Mouse (Mus musculus): ENCODE data around the gene Brs3. TPM values are rescaled to one million over a fixed set of nuclear protein-coding genes. Genes with fewer than 3 reads are reported as not detected.

Brs3 gene
- polyA plus RNA-seq (2012; rRNA removed) = not detected in 2 replicates

DNA sequence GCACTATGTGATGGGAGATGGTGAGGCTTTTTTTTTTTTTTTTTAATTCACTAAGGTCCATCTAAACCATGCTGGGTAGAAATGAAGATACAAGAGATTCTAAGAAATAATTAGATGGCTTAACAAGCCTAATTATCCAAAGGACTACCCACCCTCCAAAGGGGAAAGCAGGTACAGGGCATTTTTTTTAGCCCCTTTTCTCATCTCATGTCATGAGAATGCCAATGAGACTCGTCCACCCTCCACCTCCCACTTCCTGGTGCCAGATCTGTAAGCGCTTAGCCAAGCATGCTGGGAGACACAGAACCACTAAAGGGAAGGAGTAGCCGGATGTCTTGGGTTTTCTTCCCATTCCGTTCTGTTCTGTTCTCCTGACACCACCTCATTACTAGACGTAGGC lies at the start of gene Brs3:
Brs3 (plus strand) TSS at position 301 of the 400 bp plus-strand sequence.
- no peak for DNase-seq (ENCODE audit: low spot score)

DNA sequence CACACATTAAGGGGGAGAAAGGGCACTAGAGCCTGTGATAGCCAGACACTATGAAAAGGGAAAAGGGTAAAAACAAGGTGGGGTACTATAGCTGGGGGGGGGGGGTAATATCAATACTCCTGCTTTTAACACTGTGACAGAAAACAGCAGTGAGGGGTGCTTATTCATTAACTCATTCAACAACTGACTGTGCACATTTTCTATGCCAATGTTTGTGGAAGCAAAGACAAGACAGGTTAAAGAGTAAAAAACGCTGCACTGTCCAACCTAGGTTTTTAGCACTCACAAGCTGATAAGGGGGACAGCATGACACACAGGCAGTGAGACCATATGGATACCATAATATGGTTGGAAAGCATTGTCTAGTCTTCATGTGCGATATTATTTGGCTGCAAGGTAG lies 30.0 kb upstream of the Brs3 start:
- DNase-seq (ENCODE audit: low spot score) = no peak

DNA sequence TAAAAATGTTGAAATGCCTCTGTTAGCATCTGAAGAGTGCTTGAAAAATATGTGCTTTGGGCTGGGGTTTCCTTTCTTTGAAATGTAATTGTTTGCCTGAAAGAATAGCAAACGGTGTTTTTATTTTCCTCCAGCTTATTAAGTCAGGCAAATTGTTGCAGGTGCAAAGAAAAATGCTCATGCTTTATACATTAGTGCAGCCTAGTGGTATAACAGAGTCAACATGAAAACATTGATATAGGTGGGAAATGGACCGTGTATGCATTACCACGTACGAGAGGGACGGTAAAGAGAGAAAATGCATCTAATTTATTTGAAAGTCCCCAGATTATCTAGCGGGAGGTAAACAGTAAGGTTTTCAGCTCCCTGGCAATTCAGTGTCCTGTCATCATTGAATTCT lies 995 bp downstream of the Brs3 start:
- DNase-seq (ENCODE audit: low spot score) = no peak

DNA sequence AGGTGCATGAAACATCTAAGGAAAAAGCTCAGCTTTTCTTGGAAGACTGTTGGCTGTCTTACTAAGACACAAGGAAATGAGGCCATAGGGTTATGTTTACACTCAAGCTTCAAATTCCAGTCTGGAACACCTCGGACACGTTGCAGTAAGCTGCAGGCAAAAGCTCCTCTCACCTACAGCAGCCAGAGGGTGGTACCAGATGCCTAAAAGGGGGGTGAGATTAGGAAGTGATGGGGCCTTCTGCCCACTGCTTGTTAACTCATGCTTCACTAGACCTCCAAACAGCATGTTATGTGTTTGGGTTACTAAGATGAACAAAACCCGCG lies 9.9 kb downstream of the Brs3 start:
- DNase-seq (ENCODE audit: low spot score) = no peak

DNA sequence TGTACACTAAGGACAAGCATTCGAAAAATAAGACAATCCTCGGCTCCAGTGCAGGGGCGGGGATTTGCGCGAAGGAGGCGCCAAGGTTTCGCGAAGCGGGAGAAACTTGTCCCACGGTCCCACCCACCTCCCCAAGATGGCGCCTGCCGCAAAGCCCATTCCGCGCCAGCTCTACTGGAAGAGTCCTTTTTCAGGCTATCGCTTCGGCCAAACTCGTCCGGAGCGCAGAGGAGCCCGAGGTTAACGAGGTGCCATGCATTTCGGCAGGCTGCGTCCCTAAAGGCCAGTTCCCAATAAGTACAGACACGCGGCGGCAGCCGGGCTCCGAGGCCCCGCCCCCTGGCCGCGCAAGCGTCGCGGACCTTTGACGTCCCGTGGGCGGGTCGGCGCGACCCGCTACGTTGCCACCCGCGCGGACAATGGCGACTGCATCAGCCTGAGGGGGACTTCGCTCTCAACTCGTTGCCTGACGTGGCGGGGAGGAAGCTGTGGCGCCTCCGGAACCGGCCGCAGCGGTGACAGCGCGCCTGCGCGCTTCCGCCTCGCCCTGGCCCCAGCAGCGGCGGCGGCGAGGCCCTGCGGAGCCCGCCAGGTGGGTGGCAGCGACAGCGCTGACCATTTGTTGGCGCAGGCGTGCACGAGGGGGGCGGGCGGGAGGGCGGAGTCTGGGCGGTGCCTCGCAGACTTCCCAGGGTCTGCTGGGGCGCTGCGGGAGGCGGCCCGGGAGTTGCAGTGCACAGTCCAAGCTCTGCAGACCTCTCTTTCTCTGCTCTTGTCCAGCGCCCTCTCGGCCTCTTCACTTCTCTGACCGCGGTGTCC lies 10.5 kb downstream of the Brs3 start, which contains the start of gene Htatsf1:
Htatsf1 (plus strand) TSS at position 410 of the 819 bp plus-strand sequence.
- peak; percentile 82 for DNase-seq (ENCODE audit: low spot score)

DNA sequence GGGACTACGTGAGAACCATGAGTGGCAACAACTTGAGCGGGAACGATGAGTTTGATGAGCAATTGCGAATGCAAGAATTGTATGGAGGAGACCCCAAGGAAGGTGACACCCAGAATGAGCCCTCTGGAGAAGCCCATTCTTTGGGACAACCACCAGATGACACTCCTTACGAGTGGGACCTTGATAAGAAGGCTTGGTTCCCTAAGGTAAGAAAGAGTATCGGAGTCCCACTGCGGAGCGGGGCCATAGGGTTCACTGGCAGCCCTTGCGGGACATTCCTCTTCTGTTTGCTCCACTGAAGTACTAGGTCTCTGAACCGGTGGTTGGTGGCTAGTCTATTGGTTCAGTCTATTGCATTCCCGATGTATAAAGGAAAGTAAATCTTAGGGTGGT lies 11.1 kb downstream of the Brs3 start:
- DNase-seq (ENCODE audit: low spot score) = no peak

DNA sequence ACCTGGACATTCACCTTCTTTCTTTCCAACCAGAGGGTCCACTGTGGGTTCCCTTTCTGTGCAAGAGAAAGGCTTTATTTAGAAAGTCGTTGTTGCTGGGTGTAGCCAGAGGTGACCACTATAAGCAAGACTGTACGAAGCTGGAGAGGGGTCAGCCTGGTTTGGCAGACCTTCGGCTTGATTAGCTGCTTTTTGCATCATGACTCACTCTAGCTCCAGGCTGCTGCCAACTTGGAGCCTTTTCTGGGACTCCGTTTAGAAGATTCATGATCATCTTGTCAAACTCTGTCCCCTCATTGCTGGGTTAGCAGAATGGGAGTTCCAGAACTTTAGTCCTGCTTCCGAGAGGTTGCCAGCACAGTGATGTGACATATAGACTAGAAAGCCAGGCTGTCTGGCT lies 38.6 kb downstream of the Brs3 start:
- no peak for DNase-seq (ENCODE audit: low spot score)

DNA sequence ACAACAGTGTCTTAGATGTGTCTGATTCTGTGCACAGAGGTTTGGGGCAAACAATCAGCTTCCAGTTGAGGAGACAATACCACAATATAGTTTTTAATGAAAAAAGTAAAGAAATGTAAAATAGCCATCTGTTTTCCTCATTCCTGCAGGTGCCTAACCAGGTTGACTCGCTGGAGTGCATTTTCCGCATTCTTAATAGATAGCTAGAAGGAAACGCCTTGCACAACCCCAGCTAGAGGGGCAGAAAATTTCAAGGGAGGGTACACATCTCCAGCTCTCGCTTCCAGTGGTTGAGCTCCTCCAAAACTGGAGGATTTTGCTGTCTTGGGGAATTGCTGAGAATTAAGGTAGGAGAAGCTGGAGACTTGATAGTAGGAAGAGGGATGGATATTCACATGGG lies 44.9 kb downstream of the Brs3 start, which contains the start of gene Vgll1:
Vgll1 (plus strand) TSS at position 301 of the 400 bp plus-strand sequence.
- no peak for DNase-seq (ENCODE audit: low spot score)

Other genes starting within 250 kb of the Brs3 start
- 0.37 and 0.55 TPM in 2 replicates for gene Map7d3, start 220.7 kb upstream of the Brs3 start, polyA plus RNA-seq (2012; rRNA removed)
- not detected in 2 replicates for gene Adgrg4, start 172.9 kb upstream of the Brs3 start, polyA plus RNA-seq (2012; rRNA removed)
- 23.9 and 30.7 TPM in 2 replicates for gene Htatsf1, start 10.5 kb downstream of the Brs3 start, polyA plus RNA-seq (2012; rRNA removed)
- gene Vgll1, start 45.0 kb downstream of the Brs3 start, polyA plus RNA-seq (2012; rRNA removed) = 0.37 TPM in 2 replicates
- gene Cd40lg, start 169.1 kb downstream of the Brs3 start, polyA plus RNA-seq (2012; rRNA removed) = 0.10 and 0.12 TPM in 2 replicates

Data from urinary bladder, adult 2 months (tissue).